17 mouse cellular contexts compared by ENCODE assay signal in genomic region chr2:72284689-72285088, GRCm38 (mm10). TPM values are rescaled to one million over a fixed set of nuclear protein-coding genes. Genes with fewer than 3 reads are reported as not detected.
DNase-seq lines count a peak whose midpoint lies in the region; ATAC-seq lines count a peak whose summit lies in the region.
"Had no signal": no experiment of that assay in that cellular context is flagged by ENCODE, and none has a peak within 500 bp of the region (broad histone marks: within the 10 kb centered on the region; RNA-seq: fewer than 3 reads in every experiment).

No protein-coding gene starts in this region.

- peaks cover 13% of the 10 kb centered on the region for H3K4me1 ChIP-seq in embryonic facial prominence, embryonic 15.5 days
- H3K4me1 ChIP-seq in embryonic facial prominence, embryonic 10.5 days, result peaks cover 14% of the 10 kb centered on the region
- H3K4me1 ChIP-seq in heart, embryonic 11.5 days (ENCODE audit: control insufficient read depth, insufficient read depth, low read length), result peaks cover 15% of the 10 kb centered on the region
- H3K4me1 ChIP-seq in heart, embryonic 14.5 days (ENCODE audit: control insufficient read depth in 2 of 2, insufficient read depth in 2 of 2, low read length in 2 of 2), result peaks cover 13 to 31% of the 10 kb centered on the region in 2 experiments

- peak overlapping the region; percentile 71; the same call in 1 of the 2 replicates for H3K4me2 ChIP-seq in embryonic facial prominence, embryonic 15.5 days (replicated peaks)
- peak overlapping the region; percentile 73 for H3K4me2 ChIP-seq in heart, embryonic 11.5 days
- peak overlapping the region; percentile 65 for H3K4me2 ChIP-seq in heart, embryonic 14.5 days (ENCODE audit: low read length)

- 74% methylated on average over 7 of the region's 7 CpGs for WGBS in embryonic facial prominence, embryonic 15.5 days
- 74% methylated on average over 7 of the region's 7 CpGs for WGBS in embryonic facial prominence, embryonic 10.5 days
- 49% methylated on average over 7 of the region's 7 CpGs for WGBS in heart, embryonic 11.5 days (ENCODE audit: insufficient replicate concordance)
- 32% methylated on average over 7 of the region's 7 CpGs for WGBS in heart, embryonic 14.5 days

- H3K9ac ChIP-seq in embryonic facial prominence, embryonic 15.5 days, result no peak overlapping the region
- peak overlapping the region; percentile 99; the same call in 1 of the 2 replicates for H3K9ac ChIP-seq in heart, embryonic 11.5 days (ENCODE audit: low read depth, low read length)
- H3K9ac ChIP-seq in heart, embryonic 14.5 days (ENCODE audit: low read length), result peak overlapping the region; percentile 99

- no peak for ATAC-seq in embryonic facial prominence, embryonic 15.5 days (ENCODE audit: insufficient number of reproducible peaks, low FRiP score, low TSS enrichment, low read depth)
- no peak for ATAC-seq in heart, embryonic 11.5 days (replicated peaks; ENCODE audit: insufficient number of reproducible peaks, low FRiP score, low TSS enrichment)
- ATAC-seq in heart, embryonic 14.5 days (ENCODE audit: insufficient number of reproducible peaks, insufficient read depth, low FRiP score, low read depth), result no peak

- H3K27me3 ChIP-seq in embryonic facial prominence, embryonic 15.5 days, result 0 out of 2 replicates have a peak, but pooled peaks cover 2% of the 10 kb centered on the region
- H3K27me3 ChIP-seq in embryonic facial prominence, embryonic 10.5 days (replicated peaks; ENCODE audit: low read depth, poor library complexity, severe bottlenecking), result peaks cover 24% of the 10 kb centered on the region
- no peaks in the 10 kb centered on the region for H3K27me3 ChIP-seq in heart, embryonic 11.5 days (ENCODE audit: control insufficient read depth, insufficient read depth, low read length)
- no peaks in the 10 kb centered on the region for H3K27me3 ChIP-seq in heart, embryonic 14.5 days (ENCODE audit: control insufficient read depth, insufficient read depth, low read length)

- no peak overlapping the region for H3K4me3 ChIP-seq in embryonic facial prominence, embryonic 15.5 days (replicated peaks)
- H3K4me3 ChIP-seq in embryonic facial prominence, embryonic 10.5 days, result no peak overlapping the region
- H3K4me3 ChIP-seq in heart, embryonic 11.5 days (ENCODE audit: low read depth, low read length), result no peak overlapping the region
- peak overlapping the region in 1 of 2 experiments; percentile 90; a peak in 2 of 4 replicates for H3K4me3 ChIP-seq in heart, embryonic 14.5 days (ENCODE audit: control insufficient read depth in 1 of 2, insufficient read depth in 1 of 2, low read depth in 1 of 2, low read length in 2 of 2)

- DNase-seq in embryonic facial prominence, embryonic 10.5 days (ENCODE audit: low spot score), result no peak
- DNase-seq in heart, adult 9 months (ENCODE audit: low spot score in 2 of 2), result no peak
- peak; percentile 15 for DNase-seq in naive thymus-derived CD4-positive, alpha-beta T cell, adult 2 months (ENCODE audit: low read depth)
- DNase-seq in left cerebral cortex, adult 18-20 months (ENCODE audit: low spot score in 2 of 2), result no peak
- DNase-seq: adrenal gland, postnatal 14 days; cerebellum, adult 8-10 months; cerebellum, postnatal 36 days; embryo, embryonic 11 days; gastrocnemius, postnatal 25 days; kidney, postnatal 36 days; layer of hippocampus, postnatal 36 days; thymus, adult 18-20 months; thymus, postnatal 36 days had no signal

- no peaks in the 10 kb centered on the region for H3K9me3 ChIP-seq in embryonic facial prominence, embryonic 15.5 days (replicated peaks)
- no peaks in the 10 kb centered on the region for H3K9me3 ChIP-seq in embryonic facial prominence, embryonic 10.5 days
- H3K9me3 ChIP-seq in heart, embryonic 11.5 days (replicated peaks; ENCODE audit: control insufficient read depth, low read length), result no peaks in the 10 kb centered on the region
- H3K9me3 ChIP-seq in heart, embryonic 14.5 days (ENCODE audit: control insufficient read depth, low read length), result no peaks in the 10 kb centered on the region
- H3K9me3 ChIP-seq: limb, embryonic 12.5 days had no signal

- no peaks in the 10 kb centered on the region for H3K36me3 ChIP-seq in embryonic facial prominence, embryonic 15.5 days
- H3K36me3 ChIP-seq in embryonic facial prominence, embryonic 10.5 days (replicated peaks), result no peaks in the 10 kb centered on the region
- H3K36me3 ChIP-seq in heart, embryonic 11.5 days (ENCODE audit: control insufficient read depth, insufficient read depth, low read length), result no peaks in the 10 kb centered on the region
- H3K36me3 ChIP-seq in heart, embryonic 14.5 days (ENCODE audit: control insufficient read depth, insufficient read depth, low read length), result no peaks in the 10 kb centered on the region
- H3K36me3 ChIP-seq: limb, embryonic 12.5 days had no signal

- no peak overlapping the region for H3K27ac ChIP-seq in embryonic facial prominence, embryonic 15.5 days (replicated peaks)
- H3K27ac ChIP-seq in embryonic facial prominence, embryonic 10.5 days (replicated peaks), result no peak overlapping the region
- peak overlapping the region; percentile 95; the same call in 1 of the 2 replicates for H3K27ac ChIP-seq in heart, embryonic 11.5 days (ENCODE audit: low read depth, low read length)
- peak overlapping the region; percentile 84 to 94; a peak in 3 of 4 replicates for H3K27ac ChIP-seq in heart, embryonic 14.5 days (replicated peaks in 1 of 2; ENCODE audit: control insufficient read depth in 1 of 2, insufficient read depth in 1 of 2, low read depth in 2 of 2, low read length in 2 of 2)
- H3K27ac ChIP-seq: limb, embryonic 12.5 days had no signal

RNA-seq across cellular contexts. Expression of gene Map3k20, which starts 0.7 kb away (rescaled TPM):
- 21.0 and 23.9 TPM in 2 replicates for polyA plus RNA-seq in embryonic facial prominence, embryonic 15.5 days (2015; fragmentation: Nextera tagmentation; extraction: Ambion mirVana)
- polyA plus RNA-seq in embryonic facial prominence, embryonic 10.5 days (2016; fragmentation: Nextera tagmentation; extraction: Ambion mirVana), result 7.3 and 8.7 TPM in 2 replicates
- polyA plus RNA-seq in heart, embryonic 11.5 days (2014; fragmentation: Nextera tagmentation; extraction: Ambion mirVana), result 62.5 and 68.7 TPM in 2 replicates
- polyA plus RNA-seq in heart, embryonic 14.5 days (2014; fragmentation: Nextera tagmentation; extraction: Ambion mirVana), result 85.1 and 91.0 TPM in 2 replicates
- 10 to 100 TPM in 1 of 2 experiments, 1 to 10 TPM in 1; 8.7 to 10.1 TPM for total RNA-seq in left cerebral cortex, adult 18-20 months (2021)

Comparison
In these comparisons a context has a peak if more than half of its experiments do, and no peak if none do; other contexts are left out.
1. H3K27ac ChIP-seq: peak in heart, embryonic 11.5 days (single experiment) and heart, embryonic 14.5 days (2 of 2); none in embryonic facial prominence, embryonic 15.5 days (single experiment) and embryonic facial prominence, embryonic 10.5 days (single experiment).
2. Peak in every context shown above with its lines, with median percentiles within 50 percentile points of each other: H3K4me2 ChIP-seq.